Mouse (Mus musculus): Measurements from ENCODE around the gene Lmntd1. TPM values are rescaled to one million over a fixed set of nuclear protein-coding genes. Genes with fewer than 3 reads are reported as not detected.

Lmntd1 gene
- 1.7 and 1.8 TPM in 2 replicates for polyA plus RNA-seq (2015; fragmentation: Nextera tagmentation; extraction: Ambion mirVana)

GRCm38 (mm10) chr6:145614219-145614618, at the start of gene Lmntd1:
Gene Lmntd1 (minus strand): TSS chr6:145614319.
- ATAC-seq (replicated peaks), result no peak
- no peaks in the 10 kb centered on the region for H3K9me3 ChIP-seq
- H3K27ac ChIP-seq, result no peak within 1 kb of the TSS
- H3K9ac ChIP-seq, result no peak within 1 kb of the TSS
- H3K4me1 ChIP-seq, result no peaks in the 10 kb centered on the region
- H3K4me3 ChIP-seq, result no peak within 1 kb of the TSS
- H3K4me2 ChIP-seq, result no peak within 1 kb of the TSS
- no peaks in the 10 kb centered on the region for H3K36me3 ChIP-seq (replicated peaks)
- H3K27me3 ChIP-seq (replicated peaks), result no peaks in the 10 kb centered on the region
- WGBS, result 90% methylated on average over 7 of the region's 7 CpGs

DNA sequence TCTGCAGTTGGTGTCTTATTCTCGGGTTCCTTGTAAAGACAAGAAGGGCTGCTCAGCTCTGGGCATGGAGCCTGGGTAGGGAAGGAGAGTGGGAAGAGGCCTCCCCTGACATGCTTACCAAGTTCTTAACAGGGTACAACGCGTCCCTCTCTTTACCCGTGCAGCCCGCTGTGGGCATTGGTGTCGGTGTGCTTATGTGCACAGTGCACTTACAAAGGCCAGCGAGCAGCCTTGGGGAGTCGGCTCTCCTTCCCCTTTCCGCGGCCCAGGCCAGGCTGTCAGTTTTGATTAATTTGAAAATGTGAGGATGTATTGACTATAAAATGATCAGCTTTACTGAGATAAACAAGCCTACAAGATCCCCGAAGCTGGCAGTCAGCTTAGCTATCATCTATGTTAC, 46.8 kb upstream of the Lmntd1 start:
- ATAC-seq (replicated peaks), result no peak
- Histone ChIP-seq H3K9ac (no peak overlapping the region), H3K27me3 (replicated peaks) (no peaks in the 10 kb centered on the region), H3K27ac (no peak overlapping the region), H3K4me3 (no peak overlapping the region), H3K9me3 (no peaks in the 10 kb centered on the region), H3K36me3 (replicated peaks) (no peaks in the 10 kb centered on the region), H3K4me2 (no peak overlapping the region), H3K4me1 (no peaks in the 10 kb centered on the region)
- 76% methylated on average over 11 of the region's 11 CpGs for WGBS

- Histone ChIP-seq H3K27me3 (replicated peaks) (no peaks in the 10 kb centered on the region), H3K9ac (no peak overlapping the region), H3K9me3 (no peaks in the 10 kb centered on the region), H3K4me2 (no peak overlapping the region), H3K36me3 (replicated peaks) (no peaks in the 10 kb centered on the region), H3K4me3 (no peak overlapping the region), H3K27ac (no peak overlapping the region), H3K4me1 (peaks cover 1% of the 10 kb centered on the region)
- ATAC-seq (replicated peaks), result no peak
- 80% methylated on average over 6 of the region's 6 CpGs for WGBS
These were observed 45.0 kb upstream of the Lmntd1 start for GRCm38 (mm10) chr6:145659116-145659515.

DNA sequence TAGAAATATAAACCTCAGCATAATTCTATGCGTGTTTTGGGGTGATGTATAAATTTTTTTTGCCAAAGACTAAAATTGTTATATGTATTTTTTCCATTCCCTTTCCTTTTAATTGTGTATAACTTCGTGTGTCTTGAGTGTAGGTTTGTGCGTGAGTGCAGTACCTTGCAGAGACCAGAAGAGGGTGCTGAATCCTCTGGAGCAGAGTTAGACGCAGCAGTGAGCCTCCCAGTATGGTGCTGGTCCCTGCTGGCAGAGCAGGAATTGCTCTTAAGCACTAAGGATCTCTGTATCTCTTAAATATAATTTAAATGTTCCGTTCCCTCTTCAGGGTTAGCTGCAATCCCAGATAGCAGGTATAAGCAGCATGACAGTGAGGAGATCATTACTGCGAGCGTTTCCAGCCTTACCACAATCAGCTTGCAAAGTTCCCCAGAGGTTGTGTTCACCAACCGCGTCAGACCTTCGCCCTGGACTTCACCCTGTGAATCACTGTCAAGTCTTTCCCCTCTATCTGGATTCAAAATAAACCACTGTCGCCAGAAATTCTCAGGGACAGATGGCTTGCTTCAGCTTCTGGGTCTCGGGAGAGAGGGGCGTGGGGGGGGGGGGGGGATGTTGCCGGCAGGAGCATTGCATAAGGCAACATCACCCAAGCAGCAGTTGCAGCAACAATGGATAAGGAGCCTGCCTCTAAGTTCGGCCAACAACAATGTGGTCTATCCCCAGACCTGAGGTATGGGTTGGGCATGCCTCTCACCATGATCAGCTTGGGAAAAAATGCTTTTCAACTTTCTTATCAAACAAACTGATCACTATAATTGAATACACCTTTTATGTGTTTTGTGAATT, 42.8 kb upstream of the Lmntd1 start:
- Histone ChIP-seq H3K36me3 (replicated peaks) (no peaks in the 10 kb centered on the region), H3K4me3 (no peak overlapping the region), H3K27ac (no peak overlapping the region), H3K4me2 (no peak overlapping the region), H3K9me3 (no peaks in the 10 kb centered on the region), H3K9ac (no peak overlapping the region), H3K4me1 (peaks cover 7% of the 10 kb centered on the region), H3K27me3 (replicated peaks) (no peaks in the 10 kb centered on the region)
- 77% methylated on average over 15 of the region's 15 CpGs for WGBS
- no peak for ATAC-seq (replicated peaks)

GRCm38 (mm10) chr6:145655678-145656077, 41.6 kb upstream of the Lmntd1 start:
- H3K27ac ChIP-seq, result no peak overlapping the region
- H3K4me3 ChIP-seq, result no peak overlapping the region
- H3K4me1 ChIP-seq, result peaks cover 7% of the 10 kb centered on the region
- H3K9ac ChIP-seq, result no peak overlapping the region
- ATAC-seq (replicated peaks), result no peak
- no peak overlapping the region for H3K4me2 ChIP-seq
- H3K9me3 ChIP-seq, result no peaks in the 10 kb centered on the region
- 95% methylated on average over 1 of the region's 1 CpGs for WGBS
- no peaks in the 10 kb centered on the region for H3K27me3 ChIP-seq (replicated peaks)
- H3K36me3 ChIP-seq (replicated peaks), result no peaks in the 10 kb centered on the region

GRCm38 (mm10) chr6:145654062-145654836, 40.1 kb upstream of the Lmntd1 start:
- no peaks in the 10 kb centered on the region for H3K36me3 ChIP-seq (replicated peaks)
- H3K27me3 ChIP-seq (replicated peaks), result no peaks in the 10 kb centered on the region
- H3K9ac ChIP-seq, result no peak overlapping the region
- H3K27ac ChIP-seq, result no peak overlapping the region
- no peaks in the 10 kb centered on the region for H3K9me3 ChIP-seq
- H3K4me2 ChIP-seq, result no peak overlapping the region
- peaks cover 7% of the 10 kb centered on the region for H3K4me1 ChIP-seq
- H3K4me3 ChIP-seq, result no peak overlapping the region
- peak; percentile 68 for ATAC-seq (replicated peaks)
- whole genome bisulfite sequencing, result 64% methylated on average over 8 of the region's 8 CpGs

DNA sequence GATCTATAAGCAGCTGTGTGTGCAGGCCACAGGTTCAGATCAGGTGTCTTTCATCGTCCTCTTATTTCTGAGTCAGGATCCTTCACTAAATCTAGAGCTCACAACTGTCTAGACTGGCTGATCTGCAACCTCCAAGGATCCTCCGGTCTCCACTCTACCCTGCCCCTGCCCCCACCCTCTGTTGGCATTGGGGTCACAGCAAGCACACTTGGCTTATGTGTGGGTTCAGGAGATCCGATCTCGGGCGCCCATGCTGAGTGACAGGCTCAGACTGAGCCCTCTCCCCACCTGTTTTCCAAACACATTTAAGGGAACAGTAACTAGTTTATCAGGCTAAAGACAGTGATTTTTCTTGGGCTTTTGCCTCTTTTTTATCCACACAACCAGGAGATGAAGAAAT, 39.5 kb upstream of the Lmntd1 start:
- Histone ChIP-seq H3K4me3 (no peak overlapping the region), H3K9me3 (no peaks in the 10 kb centered on the region), H3K4me2 (no peak overlapping the region), H3K27ac (no peak overlapping the region), H3K36me3 (replicated peaks) (no peaks in the 10 kb centered on the region), H3K27me3 (replicated peaks) (no peaks in the 10 kb centered on the region), H3K4me1 (peaks cover 7% of the 10 kb centered on the region), H3K9ac (no peak overlapping the region)
- WGBS, result 69% methylated on average over 5 of the region's 5 CpGs
- no peak for ATAC-seq (replicated peaks)

GRCm38 (mm10) chr6:145652986-145653385, 38.9 kb upstream of the Lmntd1 start:
- no peak for ATAC-seq (replicated peaks)
- Histone ChIP-seq H3K27me3 (replicated peaks) (no peaks in the 10 kb centered on the region), H3K9ac (no peak overlapping the region), H3K4me1 (peaks cover 7% of the 10 kb centered on the region), H3K4me2 (no peak overlapping the region), H3K27ac (no peak overlapping the region), H3K36me3 (replicated peaks) (no peaks in the 10 kb centered on the region), H3K9me3 (no peaks in the 10 kb centered on the region), H3K4me3 (no peak overlapping the region)
- 74% methylated on average over 5 of the region's 5 CpGs for WGBS

- H3K27ac ChIP-seq, result no peak overlapping the region
- H3K4me2 ChIP-seq, result no peak overlapping the region
- ATAC-seq (replicated peaks), result no peak
- H3K4me3 ChIP-seq, result no peak overlapping the region
- H3K9ac ChIP-seq, result no peak overlapping the region
- H3K36me3 ChIP-seq (replicated peaks), result no peaks in the 10 kb centered on the region
- peaks cover 7% of the 10 kb centered on the region for H3K4me1 ChIP-seq
- WGBS, result 80% methylated on average over 2 of the region's 2 CpGs
- H3K9me3 ChIP-seq, result no peaks in the 10 kb centered on the region
- H3K27me3 ChIP-seq (replicated peaks), result no peaks in the 10 kb centered on the region
These were observed 37.9 kb upstream of the Lmntd1 start for GRCm38 (mm10) chr6:145651976-145652375.

DNA sequence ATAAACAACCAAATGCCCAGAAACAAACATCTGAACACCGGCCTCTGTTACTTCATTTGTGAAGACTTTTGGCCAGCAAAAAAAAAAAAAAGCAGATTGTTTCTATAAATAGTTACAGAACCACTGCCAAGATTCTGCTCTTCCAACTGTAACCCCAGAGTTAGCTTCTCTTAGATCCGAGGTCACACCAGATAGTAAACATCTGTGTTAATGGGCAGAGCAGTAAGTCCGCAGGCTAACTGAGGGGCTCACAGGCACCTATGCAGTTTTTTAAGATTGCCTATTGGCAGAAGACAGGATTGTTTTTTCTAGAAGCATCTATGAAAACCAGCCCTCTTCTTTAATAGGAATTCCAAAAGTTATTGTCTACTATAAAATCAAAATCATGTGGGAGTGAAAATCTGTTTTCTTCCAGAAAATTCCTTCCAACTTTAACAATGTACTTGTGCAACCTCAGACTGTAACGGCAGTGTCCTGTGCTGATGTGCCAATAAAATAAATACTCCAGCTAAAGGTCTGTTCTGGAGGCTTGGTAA, 26.9 kb upstream of the Lmntd1 start:
- Histone ChIP-seq H3K36me3 (replicated peaks) (no peaks in the 10 kb centered on the region), H3K4me2 (no peak overlapping the region), H3K9ac (no peak overlapping the region), H3K27me3 (replicated peaks) (no peaks in the 10 kb centered on the region), H3K27ac (no peak overlapping the region), H3K9me3 (no peaks in the 10 kb centered on the region), H3K4me1 (no peaks in the 10 kb centered on the region), H3K4me3 (no peak overlapping the region)
- WGBS, result 86% methylated on average over 4 of the region's 4 CpGs
- ATAC-seq (replicated peaks), result no peak

DNA sequence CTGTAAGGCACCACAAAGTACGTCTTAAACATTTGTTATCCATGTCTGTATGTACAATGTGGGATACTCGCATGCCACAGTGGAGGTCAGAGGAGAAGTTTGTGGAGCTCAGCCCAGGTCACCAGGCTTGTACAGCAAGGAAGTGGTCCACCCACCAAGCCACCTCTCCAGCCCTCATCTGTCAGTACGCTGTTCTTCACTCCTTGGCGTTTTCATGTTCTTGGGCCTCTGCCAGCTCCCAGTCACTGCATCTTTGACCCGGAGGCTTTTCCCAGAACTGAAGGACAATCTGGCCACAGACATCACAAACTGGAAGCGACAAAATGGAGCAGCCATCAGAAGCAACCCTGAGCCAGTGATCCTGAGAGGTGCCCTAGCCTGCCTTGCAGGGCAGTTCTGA, 24.1 kb upstream of the Lmntd1 start:
- Histone ChIP-seq H3K9me3 (no peaks in the 10 kb centered on the region), H3K27ac (no peak overlapping the region), H3K36me3 (replicated peaks) (no peaks in the 10 kb centered on the region), H3K4me1 (no peaks in the 10 kb centered on the region), H3K9ac (no peak overlapping the region), H3K27me3 (replicated peaks) (no peaks in the 10 kb centered on the region), H3K4me2 (no peak overlapping the region), H3K4me3 (no peak overlapping the region)
- whole genome bisulfite sequencing, result 80% methylated on average over 6 of the region's 6 CpGs
- no peak for ATAC-seq (replicated peaks)

- Histone ChIP-seq H3K4me3 (no peak overlapping the region), H3K4me1 (no peaks in the 10 kb centered on the region), H3K4me2 (no peak overlapping the region), H3K9ac (no peak overlapping the region), H3K9me3 (no peaks in the 10 kb centered on the region), H3K27me3 (replicated peaks) (no peaks in the 10 kb centered on the region), H3K36me3 (replicated peaks) (no peaks in the 10 kb centered on the region), H3K27ac (no peak overlapping the region)
- WGBS, result 82% methylated on average over 4 of the region's 4 CpGs
- ATAC-seq (replicated peaks), result no peak
These were observed 22.6 kb upstream of the Lmntd1 start for GRCm38 (mm10) chr6:145636682-145637081.
